Mouse (Mus musculus): ENCODE data around the gene Rnf40.

Gene Rnf40

DNA sequence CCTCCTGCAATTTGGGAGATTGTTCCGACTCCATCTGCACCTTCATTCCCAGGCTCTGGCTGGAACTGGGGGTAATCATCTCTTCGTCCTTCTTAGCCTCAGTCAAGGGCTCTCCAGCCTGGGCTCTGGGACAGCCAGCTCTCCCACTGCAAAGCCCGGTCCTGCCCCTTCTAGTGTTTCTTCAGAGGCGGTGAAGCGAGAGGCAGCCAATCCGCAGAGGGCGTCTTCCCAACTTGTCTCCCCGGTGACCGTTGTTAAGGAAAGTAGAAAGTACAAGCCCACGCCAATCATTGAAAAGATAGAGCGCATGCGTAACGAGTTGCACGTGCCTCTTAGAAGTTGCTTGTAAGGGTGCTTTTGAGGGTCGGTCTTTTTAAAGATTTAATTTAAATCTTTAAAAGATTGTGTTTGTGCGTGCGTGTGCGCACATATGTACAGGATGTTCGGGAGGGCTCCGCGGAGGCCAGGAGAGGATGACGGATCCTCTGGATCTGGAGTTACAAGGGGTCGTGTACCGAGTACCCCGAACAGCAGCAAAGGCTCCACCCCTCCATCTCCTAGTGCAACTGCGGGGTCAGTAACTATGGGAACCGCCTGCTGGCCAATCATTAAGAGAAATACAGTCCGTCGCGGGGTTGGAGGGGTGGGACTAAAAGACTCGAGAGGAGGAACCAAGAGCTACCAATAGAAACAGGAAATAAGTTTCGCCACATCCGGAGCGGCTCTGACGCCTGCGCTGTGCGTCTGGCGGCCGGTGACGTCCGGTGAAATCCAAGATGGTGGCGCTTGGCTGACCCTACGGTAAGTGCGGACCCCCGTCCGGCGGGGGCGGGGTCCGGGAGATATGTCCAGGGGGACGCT is at the start of gene Rnf40, which contains the start of gene Ccdc189:
Rnf40 (plus strand) TSS at position 757 of the 861 bp plus-strand sequence.
Ccdc189 (minus strand) TSS at position 585 of the 861 bp plus-strand sequence.
- DNase-seq, result peak; percentile 97

DNA sequence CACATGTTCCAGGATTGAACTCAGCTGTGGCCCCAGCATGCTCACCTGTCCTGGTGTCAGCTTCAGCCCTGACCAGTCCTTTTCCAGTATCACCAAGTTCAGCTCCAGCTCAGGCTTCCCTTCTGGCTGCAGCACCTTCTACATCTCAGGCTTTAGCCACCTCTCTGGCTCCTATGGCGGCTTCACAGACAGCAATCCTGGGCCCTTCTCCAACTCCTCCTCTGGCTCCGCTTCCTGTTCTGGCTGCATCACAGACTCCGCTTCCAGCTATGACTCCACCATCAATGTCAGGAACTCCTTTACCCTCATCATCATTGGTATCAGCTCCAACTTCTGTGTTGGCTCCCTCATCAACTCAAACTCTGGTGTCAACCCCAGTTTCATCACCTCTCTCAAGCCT is 46.9 kb upstream of the Rnf40 start:
- DNase-seq, result no peak

DNA sequence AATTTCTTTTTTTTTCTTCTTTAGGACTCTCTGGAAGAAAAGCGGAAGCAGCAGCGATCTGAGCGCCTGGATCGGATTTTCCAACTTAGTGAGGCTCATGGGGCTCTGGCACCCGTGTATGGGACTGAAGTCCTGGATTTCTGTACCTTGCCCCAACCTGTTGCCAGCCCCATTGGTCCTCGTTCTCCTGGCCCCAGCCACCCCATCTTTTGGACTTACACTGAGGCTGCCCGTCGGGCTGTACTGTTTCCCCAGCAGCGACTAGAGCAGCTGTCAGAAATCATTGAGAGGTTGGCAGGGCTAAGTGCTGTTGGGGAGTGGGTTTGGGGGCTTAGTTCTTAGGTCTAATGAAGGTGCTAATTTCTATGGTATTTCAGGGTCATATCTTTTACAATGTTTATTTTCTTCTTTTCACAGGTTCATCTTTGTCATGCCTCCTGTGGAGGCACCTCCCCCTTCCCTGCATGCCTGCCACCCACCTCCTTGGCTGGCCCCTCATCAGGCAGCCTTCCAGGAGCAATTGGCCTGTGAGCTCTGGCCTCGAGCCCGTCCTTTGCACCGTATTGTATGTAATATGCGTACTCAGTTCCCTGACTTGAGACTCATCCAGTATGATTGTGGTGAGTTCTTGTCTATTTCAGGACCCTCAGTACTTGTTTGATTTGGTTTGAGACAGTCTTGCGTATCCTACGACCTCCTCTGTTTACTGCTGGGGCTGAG is 39.3 kb upstream of the Rnf40 start:
- DNase-seq, result no peak

DNA sequence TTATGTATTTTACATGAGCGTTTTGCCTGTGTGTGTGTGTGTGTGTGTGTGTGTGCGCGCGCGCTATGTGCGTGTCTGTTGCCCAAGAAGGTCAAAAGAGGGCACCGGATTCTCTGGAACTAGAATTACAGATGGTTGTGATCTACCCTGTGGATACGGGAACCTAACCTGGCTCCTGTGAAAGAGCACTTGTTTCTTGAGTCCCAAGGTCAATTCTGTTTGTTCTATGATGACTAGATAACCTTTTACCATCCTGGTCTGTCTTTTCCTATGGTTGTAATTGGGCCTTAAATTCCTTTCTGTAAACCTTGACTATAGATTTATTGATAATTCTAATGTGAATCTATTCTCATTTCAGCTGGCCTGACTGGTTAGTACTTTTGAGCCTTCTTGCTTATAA is 37.0 kb upstream of the Rnf40 start:
- no peak for DNase-seq

DNA sequence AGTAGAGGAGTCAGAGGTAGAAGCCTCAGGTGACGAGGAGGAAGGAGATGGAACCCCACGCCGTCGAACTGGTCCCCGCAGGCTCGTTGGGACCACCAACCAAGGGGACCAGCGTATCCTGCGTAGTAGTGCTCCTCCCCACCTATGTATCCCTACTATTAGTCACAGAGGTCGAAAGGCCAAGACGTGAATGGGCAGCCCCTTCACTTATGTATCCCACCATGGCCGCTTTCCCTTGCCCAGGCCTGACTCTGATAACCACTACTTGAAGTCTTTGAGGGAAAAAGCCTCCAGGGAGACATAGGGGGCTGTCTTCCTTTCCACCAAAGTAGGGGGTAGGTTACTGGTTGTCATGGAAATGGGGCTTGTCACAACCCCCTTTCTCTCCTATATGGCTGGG is 28.0 kb upstream of the Rnf40 start:
- DNase-seq, result no peak

DNA sequence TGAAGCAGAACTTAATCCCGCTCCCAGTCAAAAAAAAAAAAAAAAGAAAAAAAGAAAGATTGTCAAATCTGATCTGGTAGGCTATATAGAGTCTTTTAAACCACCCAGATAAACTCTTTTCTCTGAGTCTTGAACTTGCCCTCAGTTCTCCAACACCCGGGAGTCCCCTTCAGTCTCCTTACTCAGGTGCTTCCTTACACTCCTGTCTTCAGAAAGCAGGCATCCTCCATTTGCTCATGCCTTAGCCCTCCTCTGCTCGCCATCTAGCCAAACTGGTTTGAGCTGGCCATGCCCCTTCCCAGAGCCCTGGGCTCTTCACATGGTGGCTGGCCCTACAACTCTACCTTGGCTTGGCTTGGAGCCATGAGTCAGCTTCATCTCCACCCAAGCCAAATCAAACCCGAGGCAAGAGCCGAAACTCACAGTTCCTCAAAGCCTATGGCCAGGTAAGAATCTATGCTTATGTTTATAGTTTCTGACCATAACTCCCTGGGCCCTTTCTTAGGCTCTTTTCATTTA is 27.2 kb upstream of the Rnf40 start, which contains the start of gene Tmem265:
Tmem265 (plus strand) TSS at position 51 of the 519 bp plus-strand sequence.
- peak; percentile 28 for DNase-seq

DNA sequence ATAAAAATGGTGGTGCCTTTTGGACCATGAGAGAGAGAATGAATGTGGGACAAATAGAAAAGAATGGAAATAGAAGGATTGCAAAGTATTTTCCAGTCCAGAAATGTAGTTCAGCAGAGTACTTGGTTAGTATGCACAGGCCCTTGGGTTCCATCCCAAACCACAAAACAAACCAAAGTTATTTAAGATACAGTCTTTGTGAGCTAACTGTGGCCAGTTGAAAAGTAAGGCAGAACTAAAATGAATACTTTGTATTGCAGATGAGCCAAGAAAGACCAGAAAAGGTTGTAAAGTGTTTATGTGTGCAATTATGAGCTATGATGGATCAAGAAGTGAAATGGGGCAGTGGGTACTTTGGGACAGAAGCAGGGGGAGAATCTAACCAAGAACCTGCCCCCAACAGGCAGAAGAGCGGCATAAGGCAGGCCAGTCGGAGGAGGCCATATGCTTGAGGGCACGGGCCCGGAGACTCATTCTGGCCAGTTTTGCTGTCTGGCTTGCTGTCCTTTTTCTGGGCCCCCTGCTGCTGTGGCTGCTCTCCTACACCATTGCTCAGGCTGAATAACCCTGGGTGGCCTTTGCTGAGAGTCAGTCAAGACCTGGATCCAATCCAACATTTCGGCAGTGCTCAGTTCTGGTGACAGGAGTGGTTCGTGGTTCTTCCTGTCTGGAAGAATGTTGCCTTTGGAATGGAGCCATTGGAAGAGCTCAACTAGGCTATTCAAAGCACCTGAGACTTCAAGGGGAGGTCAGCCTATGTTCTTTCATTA is 24.0 kb upstream of the Rnf40 start:
- DNase-seq, result peak; percentile 70

DNA sequence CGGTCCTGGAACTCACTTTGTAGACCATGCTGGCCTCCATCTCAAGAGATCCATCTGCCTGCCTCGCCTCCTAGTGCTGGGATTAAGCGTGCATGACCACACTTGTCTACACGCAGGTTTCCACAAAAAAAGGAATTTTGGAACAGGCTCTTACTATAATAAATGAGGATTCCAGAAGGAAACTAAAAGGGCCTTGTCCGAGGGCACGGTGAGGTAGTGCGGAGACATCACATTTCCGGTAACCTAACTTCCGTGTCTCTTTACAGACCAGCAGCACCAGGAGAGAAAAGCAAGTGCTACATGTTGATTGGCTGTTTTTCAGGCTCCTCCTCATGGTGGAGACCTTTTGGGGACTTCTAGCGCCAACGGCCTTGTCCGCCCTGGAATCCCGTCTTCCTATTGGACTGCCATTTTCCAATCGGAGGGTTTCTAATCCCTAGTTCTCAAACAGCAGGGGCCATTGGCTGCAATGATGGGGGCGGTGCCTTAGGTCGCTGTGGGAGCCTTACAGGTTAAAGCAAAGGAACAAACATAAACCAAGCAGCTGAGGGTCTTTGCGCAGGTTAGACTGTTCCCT is 15.6 kb upstream of the Rnf40 start, which contains the start of gene Phkg2:
Phkg2 (plus strand) TSS at position 446 of the 577 bp plus-strand sequence.
- DNase-seq, result peak; percentile 96

DNA sequence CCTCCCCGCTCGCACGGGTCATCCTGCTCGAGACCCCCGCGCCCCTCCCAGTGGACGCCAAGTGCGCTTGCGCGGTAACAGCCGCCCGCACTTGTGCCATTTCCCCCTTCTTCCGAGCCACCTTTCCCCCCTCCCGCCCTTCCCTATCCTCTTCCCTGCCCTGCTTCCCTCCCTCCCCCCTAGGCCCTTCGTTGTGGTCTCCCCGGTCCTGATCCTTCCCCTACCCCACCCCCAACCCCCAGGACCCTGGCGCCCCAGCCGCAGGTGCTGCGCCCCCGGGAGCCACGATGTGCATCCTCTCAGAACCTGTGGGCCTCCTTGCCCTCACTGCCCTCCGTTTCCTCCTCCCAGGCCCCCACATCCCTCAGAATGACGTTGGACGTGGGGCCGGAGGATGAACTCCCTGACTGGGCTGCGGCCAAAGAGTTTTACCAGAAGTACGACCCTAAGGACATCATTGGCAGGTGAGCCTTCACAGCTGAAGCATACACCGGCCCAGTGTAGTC is 15.0 kb upstream of the Rnf40 start:
- DNase-seq, result peak; percentile 24

DNA sequence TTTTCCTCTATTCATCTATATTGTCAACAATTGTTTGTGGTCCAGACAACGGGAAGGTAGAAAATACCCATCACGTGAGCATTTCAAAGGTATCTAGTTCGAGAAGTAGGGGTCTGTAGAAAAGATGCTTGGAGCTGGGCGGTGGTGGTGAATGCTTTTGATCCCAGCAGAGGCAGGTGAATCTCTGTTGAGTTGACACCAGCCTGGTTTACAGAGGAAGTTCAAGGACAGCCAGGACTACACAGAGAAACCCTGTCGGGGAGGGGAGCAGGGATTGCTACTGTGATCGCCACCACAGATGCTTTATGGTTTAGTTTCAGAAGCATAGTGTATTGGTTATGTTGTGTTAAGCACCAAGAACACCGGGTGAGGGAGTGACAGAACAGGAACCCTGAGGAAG is 14.5 kb upstream of the Rnf40 start:
- DNase-seq, result no peak

DNA sequence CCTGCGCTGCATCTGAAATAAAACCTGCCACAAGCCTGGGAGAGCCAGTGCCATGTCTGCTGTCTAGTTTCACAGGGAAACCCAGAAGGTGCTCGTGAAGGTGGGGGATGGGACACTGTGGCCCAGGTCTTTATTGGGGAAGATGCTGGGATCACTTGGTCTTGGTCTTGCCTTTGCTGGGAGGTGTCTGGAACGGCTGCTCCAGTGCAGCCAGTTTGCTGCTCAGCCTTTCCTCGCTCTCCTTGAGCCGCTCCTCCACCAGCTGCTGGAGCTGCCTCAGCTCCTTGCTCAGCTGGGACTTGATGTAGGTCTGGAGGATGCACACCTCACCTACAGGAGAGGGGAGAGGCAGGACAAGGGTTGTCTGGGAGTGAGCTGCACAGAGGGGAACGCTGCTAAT is 5.3 kb upstream of the Rnf40 start:
- no peak for DNase-seq

DNA sequence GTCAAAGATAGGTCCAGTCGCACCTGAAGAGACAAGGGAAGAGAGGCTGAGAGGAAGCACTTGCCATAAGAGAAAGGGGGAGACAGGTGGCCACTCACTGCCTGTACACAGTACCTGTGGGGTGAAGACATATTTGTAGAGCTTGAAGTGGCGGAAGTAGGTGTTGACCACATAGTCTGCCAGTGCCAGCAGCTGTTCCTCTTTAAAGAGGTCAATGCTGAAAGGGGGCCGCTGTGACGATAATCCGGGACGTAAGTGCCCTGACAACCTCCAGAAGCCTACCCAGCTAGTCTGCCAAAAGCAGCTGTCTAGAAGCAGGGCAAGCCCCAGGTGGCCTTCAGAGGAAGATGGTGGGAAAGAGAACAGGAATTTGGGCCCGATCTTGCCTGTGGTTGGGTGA is 3.5 kb upstream of the Rnf40 start:
- no peak for DNase-seq

DNA sequence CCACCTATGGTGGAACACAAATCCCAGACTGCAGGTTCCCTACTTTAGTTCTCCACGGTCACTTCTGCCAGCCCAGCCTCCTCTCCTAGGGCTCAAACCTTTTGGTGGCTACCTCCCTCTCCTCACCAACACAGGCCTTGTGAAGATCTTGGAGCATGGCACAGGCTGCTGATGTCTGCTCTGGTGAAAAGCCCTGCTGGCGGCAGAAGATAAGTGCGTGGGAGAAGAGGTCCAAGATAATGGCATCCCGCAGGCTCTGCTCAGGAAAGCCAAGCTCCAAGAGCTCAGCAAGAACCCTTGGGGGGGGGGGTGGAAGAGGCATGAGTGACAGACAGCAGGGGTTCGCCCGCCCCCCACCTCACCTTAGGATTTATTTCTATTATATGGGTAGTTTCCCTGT is 2.4 kb upstream of the Rnf40 start:
- no peak for DNase-seq

DNA sequence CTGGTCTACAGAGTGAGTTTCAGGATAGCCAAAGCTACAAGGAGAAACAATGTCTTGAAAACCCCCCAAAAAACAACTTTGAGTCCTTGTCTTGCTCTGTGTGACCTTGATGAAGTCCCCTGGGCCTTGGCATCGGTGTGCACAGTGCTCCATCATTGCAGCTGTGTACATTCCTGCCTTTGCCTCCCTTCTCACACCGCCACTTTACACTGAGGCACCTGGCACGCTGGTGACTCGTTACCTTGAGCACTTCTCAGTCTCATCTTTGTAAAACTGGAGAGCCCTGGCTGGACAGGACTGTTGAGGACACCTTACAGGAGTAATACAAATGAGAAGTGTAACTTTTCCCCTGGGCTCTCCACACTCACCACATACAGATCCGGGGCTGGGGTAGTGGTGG is 1.4 kb upstream of the Rnf40 start:
- no peak for DNase-seq

DNA sequence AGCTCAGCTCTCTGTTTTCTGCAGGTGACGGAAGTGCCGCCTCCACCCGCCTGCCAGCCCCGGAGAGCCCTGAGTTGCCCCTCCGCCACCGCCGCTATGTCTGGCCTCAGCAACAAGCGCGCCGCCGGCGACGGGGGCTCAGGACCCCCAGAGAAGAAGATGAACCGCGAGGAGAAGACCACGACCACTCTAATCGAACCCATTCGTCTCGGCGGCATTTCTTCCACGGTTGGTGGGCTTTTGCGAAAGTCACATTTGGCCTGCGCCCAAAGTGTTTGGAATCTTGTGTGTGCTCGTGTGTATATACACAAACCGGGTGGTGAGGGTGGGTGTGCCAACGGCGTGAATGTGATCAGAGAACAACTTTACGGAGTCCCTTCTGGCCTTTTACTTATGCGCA is 334 bp downstream of the Rnf40 start:
- DNase-seq, result no peak

DNA sequence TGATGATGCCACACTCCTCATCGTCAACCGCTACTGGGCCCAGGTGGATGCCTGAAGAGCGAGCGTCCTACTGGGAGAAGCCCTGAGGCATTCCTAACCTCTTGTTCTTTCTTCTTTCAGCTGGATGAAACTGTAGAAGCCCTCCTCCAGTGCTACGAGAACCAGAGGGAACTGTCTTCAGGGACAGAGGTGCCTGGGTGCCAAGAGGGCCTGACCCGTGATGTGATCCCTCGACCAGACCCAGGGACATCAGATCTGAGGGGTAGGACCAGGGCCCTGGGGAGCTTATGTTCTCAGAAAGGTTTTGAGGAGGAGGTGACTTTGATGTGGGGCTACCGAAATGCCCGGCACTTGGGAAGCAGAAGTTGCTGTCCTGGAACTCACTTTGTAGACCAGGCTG is 1.1 kb downstream of the Rnf40 start:
- DNase-seq, result no peak

DNA sequence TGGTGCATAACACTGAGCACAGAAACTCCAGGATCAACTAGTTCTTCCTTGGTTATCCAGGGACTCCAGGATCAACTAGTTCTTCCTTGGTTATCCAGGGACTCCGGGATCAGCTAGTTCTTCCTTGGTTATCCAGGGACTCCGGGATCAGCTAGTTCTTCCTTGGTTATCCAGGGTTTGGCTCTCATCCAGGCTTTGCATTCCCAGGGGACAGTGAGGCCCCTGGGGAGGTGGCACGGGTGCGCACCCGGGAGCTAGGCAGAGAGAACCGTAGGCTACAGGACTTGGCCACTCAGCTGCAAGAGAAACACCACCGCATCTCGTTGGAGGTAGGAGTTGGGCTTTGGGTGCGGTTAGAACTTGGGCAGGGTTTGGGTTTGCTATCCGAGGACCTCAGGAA is 2.5 kb downstream of the Rnf40 start:
- no peak for DNase-seq

DNA sequence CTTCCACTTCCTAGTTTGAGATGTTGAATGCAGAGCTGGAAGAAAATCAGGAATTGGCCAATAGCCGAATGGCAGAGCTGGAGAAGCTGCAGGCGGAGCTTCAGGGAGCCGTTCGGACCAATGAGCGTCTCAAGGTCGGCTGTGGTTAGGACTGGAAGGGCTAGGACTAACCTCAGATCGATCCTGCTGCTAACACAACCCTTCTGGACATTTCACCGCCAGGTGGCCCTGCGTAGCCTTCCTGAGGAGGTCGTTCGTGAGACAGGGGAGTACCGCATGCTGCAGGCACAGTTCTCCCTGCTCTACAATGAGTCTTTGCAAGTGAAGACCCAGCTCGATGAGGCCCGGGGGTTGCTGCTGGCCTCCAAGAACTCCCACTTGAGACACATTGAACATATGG is 4.0 kb downstream of the Rnf40 start:
- no peak for DNase-seq

DNA sequence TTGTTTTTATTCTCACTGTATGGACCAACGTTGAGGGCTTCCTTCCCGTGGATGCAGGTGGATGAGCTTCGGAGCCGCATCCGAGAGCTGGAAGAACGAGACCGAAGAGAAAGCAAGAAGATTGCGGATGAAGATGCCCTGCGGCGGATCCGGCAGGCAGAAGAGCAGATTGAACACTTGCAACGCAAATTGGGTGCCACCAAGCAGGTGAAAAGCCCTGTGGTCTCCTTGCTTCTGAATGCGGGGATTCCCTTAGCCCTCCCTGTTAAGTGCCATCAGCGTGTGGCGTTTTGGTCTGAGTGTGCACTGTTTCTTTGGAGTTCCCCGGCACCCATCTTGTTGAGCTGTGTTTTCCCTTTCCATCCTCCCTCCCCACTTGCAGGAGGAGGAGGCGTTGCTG is 8.2 kb downstream of the Rnf40 start:
- no peak for DNase-seq

DNA sequence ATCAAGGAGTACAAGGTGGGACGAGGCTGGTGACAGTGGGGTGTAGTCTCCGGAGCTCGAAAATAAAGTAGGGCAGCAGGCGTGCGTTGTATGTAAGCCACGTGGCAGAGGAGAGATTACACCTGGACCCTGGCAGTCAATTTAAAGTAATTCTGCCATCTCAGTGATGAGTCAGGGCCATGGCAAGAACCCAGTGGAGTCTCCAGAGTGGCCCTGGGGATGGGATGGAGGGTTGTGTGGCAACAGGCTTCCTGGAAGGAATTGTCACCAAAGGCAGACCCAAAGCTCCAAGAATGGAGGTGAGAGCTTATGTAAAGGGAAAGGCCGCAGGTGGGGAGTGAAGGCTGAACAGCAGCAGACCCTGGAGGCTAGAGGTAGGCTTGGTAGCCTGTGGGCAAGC is 12.0 kb downstream of the Rnf40 start:
- DNase-seq, result no peak

DNA sequence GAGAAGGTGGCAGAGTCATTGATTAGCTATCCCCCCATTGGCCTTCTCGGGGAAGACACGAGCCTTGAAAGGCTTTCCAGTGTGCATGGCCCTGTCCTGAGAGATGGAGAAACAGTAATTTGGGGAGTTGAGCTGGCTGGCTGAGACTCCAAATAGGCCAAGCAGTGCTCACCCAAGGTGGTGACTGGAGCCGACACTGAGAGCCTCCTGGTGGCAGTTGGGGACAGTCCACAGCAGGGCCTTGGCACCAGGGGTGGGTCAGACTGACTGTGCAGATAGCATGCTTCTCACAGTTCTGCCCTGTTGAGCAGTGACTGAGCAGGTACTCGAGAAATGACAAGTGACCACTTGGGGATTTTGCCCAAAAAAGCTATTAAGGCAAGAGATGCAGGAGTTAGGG is 13.2 kb downstream of the Rnf40 start:
- DNase-seq, result no peak

DNA sequence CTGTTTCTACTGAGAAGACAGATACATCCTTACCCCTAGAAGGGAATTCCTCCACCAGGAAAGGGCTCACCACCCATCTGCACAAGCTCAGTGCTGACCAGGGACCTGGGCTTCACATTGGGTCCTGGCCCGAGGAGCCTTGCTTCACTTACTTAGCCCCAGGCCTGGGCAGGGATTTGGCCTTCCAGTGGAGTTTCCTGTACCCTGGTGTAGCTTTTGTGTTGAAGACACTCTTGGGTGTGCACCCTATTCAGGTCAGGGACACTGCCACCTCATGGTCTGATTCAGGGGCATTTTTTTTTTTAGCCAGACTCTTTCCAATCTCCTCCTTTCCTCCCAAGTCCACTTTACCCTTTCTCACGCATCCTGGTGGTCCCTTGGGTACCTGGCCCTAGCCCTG is 14.3 kb downstream of the Rnf40 start:
- no peak for DNase-seq
